Mouse (Mus musculus): ENCODE data around the gene Olfr1350. TPM values are rescaled to one million over a fixed set of nuclear protein-coding genes. Genes with fewer than 3 reads are reported as not detected.
"Not testable (repeated sequence)": the region's sequence is repeated elsewhere in the genome, so short reads cannot be mapped to it uniquely, and the experiment has no call there.

The Olfr1350 gene
- total RNA-seq (2021) = not detected

DNA sequence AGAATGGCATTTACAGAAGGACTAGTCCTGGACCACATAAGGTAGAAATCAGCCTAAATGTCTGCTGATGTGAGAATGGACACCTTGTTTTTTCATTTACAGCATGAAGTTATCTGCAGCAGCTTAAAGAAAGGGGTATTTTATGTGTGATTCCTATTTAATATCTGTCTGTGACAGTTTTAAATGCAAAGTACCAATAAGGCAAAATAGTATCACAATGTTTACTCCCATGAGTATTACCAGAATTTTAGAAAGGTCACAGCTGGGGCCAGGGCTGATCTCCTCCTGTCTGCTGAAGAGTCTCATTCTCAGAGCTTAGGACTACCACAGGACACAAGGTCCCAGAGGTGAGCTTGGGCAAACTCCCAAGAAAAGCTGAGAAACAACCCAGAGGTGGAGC, at the start of gene Olfr1350:
Olfr1350 (plus strand) TSS at position 301 of the 400 bp plus-strand sequence.
- DNase-seq (ENCODE audit: low spot score) = no peak
- intact Hi-C loops (cut with DNase I) = no loop called here

GRCm38 (mm10) chr7:6521666-6522065, 43.0 kb upstream of the Olfr1350 start:
- DNase-seq (ENCODE audit: low spot score) = no peak
- intact Hi-C loops (cut with DNase I) = no loop called here

DNA sequence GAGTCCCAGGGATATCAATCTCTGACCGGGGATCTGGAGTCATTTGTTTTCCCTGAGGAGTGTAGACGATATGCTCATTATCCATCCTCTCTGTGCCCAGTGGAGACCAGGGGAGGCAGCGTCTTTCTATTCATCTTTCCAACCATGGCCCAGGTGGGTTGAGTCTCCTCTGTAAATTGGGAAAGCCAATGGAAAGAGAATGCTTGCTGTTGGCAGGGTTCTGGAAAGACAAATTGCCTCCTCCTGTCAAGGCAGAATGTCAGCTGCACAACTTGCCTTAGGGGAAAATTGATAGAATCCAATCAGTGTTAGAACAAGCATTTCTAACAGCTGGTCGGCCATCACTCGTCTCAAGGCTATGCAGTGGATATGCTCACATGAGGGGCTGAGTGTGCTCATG, 41.8 kb upstream of the Olfr1350 start, which contains the start of gene Olfr1349:
Olfr1349 (minus strand) TSS at position 101 of the 400 bp plus-strand sequence.
- DNase-seq (ENCODE audit: low spot score) = no peak
- intact Hi-C loops (cut with DNase I) = no loop called here

DNA sequence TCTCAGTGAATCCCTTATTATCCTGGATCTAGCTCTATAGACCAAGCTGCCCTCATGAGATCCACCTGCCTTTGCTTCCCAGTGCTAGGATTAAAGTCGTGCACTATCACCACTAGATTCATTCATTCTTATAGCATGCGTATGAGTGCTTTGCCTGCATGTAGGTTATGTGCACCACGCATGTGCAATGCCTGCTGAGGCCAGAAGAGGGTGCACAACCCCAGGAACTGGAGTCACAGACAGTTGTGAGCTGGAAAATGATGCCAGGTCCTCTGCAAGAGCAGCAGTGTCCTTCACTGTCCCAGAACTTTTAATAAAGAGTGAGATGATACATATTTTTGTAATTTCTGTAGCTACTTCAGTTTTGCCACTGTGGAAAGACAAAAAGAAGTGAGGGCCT, 39.6 kb upstream of the Olfr1350 start:
- DNase-seq (ENCODE audit: low spot score) = no peak
- intact Hi-C loops (cut with DNase I) = no loop called here

DNA sequence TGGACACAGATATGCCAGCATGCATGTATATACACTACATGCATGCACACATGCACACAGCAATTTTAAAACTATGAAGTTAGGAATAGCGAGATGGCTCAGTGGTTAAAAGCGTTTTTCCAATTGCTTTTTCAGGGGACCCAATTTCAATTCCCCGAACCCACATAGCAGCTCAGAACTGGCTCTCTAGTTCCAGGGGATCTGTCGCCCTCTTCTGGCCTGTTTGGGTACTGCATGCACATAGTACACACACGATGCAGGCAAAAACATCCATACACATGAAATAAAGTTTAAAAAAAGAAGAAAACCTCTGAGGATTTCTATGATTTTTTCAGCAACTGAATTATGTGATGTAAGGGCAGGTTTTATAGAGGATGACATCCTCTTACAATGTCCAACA, 38.5 kb upstream of the Olfr1350 start:
- intact Hi-C loops (cut with DNase I) = no loop called here
- no peak for DNase-seq (ENCODE audit: low spot score)

DNA sequence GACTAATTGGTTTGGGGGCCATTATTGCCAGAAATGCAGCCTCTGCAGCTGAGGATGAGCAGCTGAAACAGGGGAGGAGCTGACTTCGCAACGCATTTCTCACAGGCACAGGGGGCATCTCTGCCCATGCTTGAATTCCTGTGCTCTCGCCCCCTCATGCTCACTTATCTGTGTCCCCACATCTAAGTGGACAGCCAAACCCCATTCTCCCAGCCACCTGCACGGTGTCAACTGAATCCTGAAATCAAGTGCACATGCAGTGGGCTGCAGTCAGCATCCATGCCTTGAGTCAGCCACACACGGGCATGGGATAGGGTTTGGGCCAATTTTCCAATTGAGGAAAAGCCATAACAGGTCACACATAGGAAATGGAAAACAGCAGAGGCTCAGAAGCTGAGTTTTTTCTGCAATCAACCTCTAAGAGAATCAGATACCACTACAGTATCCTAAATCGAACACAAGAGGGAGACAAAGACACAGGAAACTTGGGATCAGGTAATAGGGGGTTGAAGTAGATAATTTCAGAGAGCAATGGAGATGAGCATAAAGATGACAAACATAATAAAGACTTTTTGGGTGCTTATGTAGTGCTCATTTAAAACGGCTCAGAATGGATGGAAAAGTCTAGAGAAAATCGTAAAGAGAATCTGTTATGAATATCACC, 21.6 kb downstream of the Olfr1350 start:
- intact Hi-C loops (cut with DNase I) = loop anchor here (5.0 kb wide), 2 partner anchors 229 to 351 kb away; no protein-coding TSS in a partner anchor
- DNase-seq (ENCODE audit: low spot score) = no peak

GRCm38 (mm10) chr7:6588766-6589165, 24.1 kb downstream of the Olfr1350 start:
- intact Hi-C loops (cut with DNase I) = loop anchor here (5.0 kb wide), 2 partner anchors 231 to 349 kb away; no protein-coding TSS in a partner anchor
- not testable (repeated sequence) for DNase-seq (ENCODE audit: low spot score)

DNA sequence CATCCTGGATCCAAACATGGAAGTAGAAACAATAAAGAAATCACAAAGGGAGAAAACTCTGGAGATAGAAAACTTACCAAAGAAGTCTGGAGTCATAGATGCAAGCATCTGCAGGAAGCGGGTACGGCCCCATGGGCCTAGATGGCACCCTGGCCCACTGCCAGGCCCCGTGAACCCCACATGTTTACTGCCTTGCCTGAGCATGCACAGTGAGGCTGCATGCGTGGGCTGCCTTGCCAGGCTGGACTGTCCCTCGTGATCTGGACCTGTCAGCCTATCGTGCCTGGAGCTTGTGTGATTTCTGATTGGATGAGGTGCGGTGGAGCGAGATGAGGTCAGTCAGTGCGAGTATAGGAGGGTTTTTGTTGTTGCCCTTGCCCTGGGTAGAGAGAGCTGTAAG, 38.7 kb downstream of the Olfr1350 start:
- intact Hi-C loops (cut with DNase I) = no loop called here
- no peak for DNase-seq (ENCODE audit: low spot score)

Other genes with a start within 250 kb of the Olfr1350 start
- 1 to 10 TPM in 1 of 2 experiments, under 1 TPM in 1; 0.88 to 1.9 TPM for gene Zfp583, start 233.6 kb upstream of the Olfr1350 start, total RNA-seq (2021)
- under 1 TPM; 0.48 to 0.52 TPM for gene Gm3854, start 221.1 kb upstream of the Olfr1350 start, total RNA-seq (2021)
- 1 to 10 TPM; 2.7 to 3.3 TPM for gene Zfp78, start 201.6 kb upstream of the Olfr1350 start, total RNA-seq (2021)
- gene Zfp28, start 181.5 kb upstream of the Olfr1350 start, total RNA-seq (2021) = 1 to 10 TPM; 2.5 to 2.6 TPM
- not detected for gene Smim17, start 166.1 kb upstream of the Olfr1350 start, total RNA-seq (2021)
- not detected for gene Gm20715, start 154.6 kb upstream of the Olfr1350 start, total RNA-seq (2021)
- gene Olfr1344, start 126.2 kb upstream of the Olfr1350 start, total RNA-seq (2021) = not detected
- gene Olfr1336, start 108.7 kb upstream of the Olfr1350 start, total RNA-seq (2021) = not detected
- not detected for gene Olfr1346, start 97.7 kb upstream of the Olfr1350 start, total RNA-seq (2021)
- gene Olfr5, start 77.9 kb upstream of the Olfr1350 start, total RNA-seq (2021) = not detected
- not detected for gene Olfr1347, start 65.1 kb upstream of the Olfr1350 start, total RNA-seq (2021)
- not detected for gene Olfr1348, start 56.1 kb upstream of the Olfr1350 start, total RNA-seq (2021)
- gene Olfr1349, start 41.9 kb upstream of the Olfr1350 start, total RNA-seq (2021) = not detected
- gene Zim1, start 131.6 kb downstream of the Olfr1350 start, total RNA-seq (2021) = 1 to 10 TPM; 5.6 to 6.0 TPM
- 10 to 100 TPM; 14.9 to 16.3 TPM for gene Peg3, start 165.6 kb downstream of the Olfr1350 start, total RNA-seq (2021)
- gene Usp29, start 165.7 kb downstream of the Olfr1350 start, total RNA-seq (2021) = under 1 TPM; 0.10 to 0.11 TPM

All from heart, postnatal 25 days (tissue).